ENCODE assay signal across 13 mouse cellular contexts in genomic region chr10:25677889-25678288, GRCm38 (mm10).
A peak's percentile ranks its signal among the peaks of the same experiment; 100 is the strongest.
DNase-seq lines count a peak whose midpoint lies in the region; ATAC-seq and TF ChIP-seq lines count a peak whose summit lies in the region.
"Had no signal": no experiment of that assay in that cellular context is flagged by ENCODE, and none has a peak within 500 bp of the region (broad histone marks: within the 10 kb centered on the region; RNA-seq: fewer than 3 reads in every experiment).

No protein-coding gene starts in this region.

- ATAC-seq in midbrain, embryonic 12.5 days (ENCODE audit: low FRiP score, low read depth) = 0 out of 2 replicates have a peak, but pooled peaks have one; percentile 20
- no peak for ATAC-seq in midbrain, embryonic 11.5 days (ENCODE audit: low FRiP score)
- peak; percentile 83 for ATAC-seq in hindbrain, embryonic 15.5 days (ENCODE audit: low FRiP score, low read depth)
- ATAC-seq in neural tube, embryonic 15.5 days (ENCODE audit: low FRiP score) = peak; percentile 64

- 7% methylated on average over 1 of the region's 1 CpGs for WGBS in cerebellum, adult 2 months
- 11% methylated on average over 1 of the region's 1 CpGs for WGBS in midbrain, embryonic 12.5 days
- 39% methylated on average over 1 of the region's 1 CpGs for WGBS in midbrain, embryonic 11.5 days
- 33% methylated on average over 1 of the region's 1 CpGs for WGBS in hindbrain, embryonic 15.5 days
- WGBS in neural tube, embryonic 15.5 days = 19% methylated on average over 1 of the region's 1 CpGs
- WGBS in limb, embryonic 10.5 days = 79% methylated on average over 1 of the region's 1 CpGs

- H3K27me3 ChIP-seq in cerebellum, adult 2 months (ENCODE audit: control insufficient read depth, insufficient read depth, low read length) = no peaks in the 10 kb centered on the region; the same call in 1 of the 2 replicates
- no peaks in the 10 kb centered on the region for H3K27me3 ChIP-seq in midbrain, embryonic 12.5 days
- H3K27me3 ChIP-seq in midbrain, embryonic 11.5 days (ENCODE audit: control insufficient read depth, insufficient read depth, low read length) = no peaks in the 10 kb centered on the region
- H3K27me3 ChIP-seq in hindbrain, embryonic 15.5 days = no peaks in the 10 kb centered on the region
- no peaks in the 10 kb centered on the region for H3K27me3 ChIP-seq in neural tube, embryonic 15.5 days (replicated peaks)
- no peaks in the 10 kb centered on the region for H3K27me3 ChIP-seq in limb, embryonic 10.5 days (ENCODE audit: low read depth, poor library complexity, severe bottlenecking)
- H3K27me3 ChIP-seq: limb, embryonic 13.5 days had no signal

- no peaks in the 10 kb centered on the region for H3K9me3 ChIP-seq in midbrain, embryonic 12.5 days
- no peaks in the 10 kb centered on the region for H3K9me3 ChIP-seq in midbrain, embryonic 11.5 days (ENCODE audit: control insufficient read depth, low read length)
- H3K9me3 ChIP-seq in hindbrain, embryonic 15.5 days = no peaks in the 10 kb centered on the region
- H3K9me3 ChIP-seq in neural tube, embryonic 15.5 days (replicated peaks) = no peaks in the 10 kb centered on the region
- no peaks in the 10 kb centered on the region for H3K9me3 ChIP-seq in limb, embryonic 10.5 days (replicated peaks)
- H3K9me3 ChIP-seq: limb, embryonic 13.5 days had no signal

- H3K36me3 ChIP-seq in midbrain, embryonic 12.5 days = no peaks in the 10 kb centered on the region
- H3K36me3 ChIP-seq in midbrain, embryonic 11.5 days (ENCODE audit: control insufficient read depth, insufficient read depth, low read length) = no peaks in the 10 kb centered on the region
- no peaks in the 10 kb centered on the region for H3K36me3 ChIP-seq in hindbrain, embryonic 15.5 days
- H3K36me3 ChIP-seq in neural tube, embryonic 15.5 days = no peaks in the 10 kb centered on the region
- H3K36me3 ChIP-seq in limb, embryonic 10.5 days = no peaks in the 10 kb centered on the region
- H3K36me3 ChIP-seq: limb, embryonic 13.5 days had no signal

- no peak overlapping the region for H3K4me2 ChIP-seq in midbrain, embryonic 12.5 days (replicated peaks)
- H3K4me2 ChIP-seq in midbrain, embryonic 11.5 days = no peak overlapping the region
- no peak overlapping the region for H3K4me2 ChIP-seq in hindbrain, embryonic 15.5 days
- no peak overlapping the region for H3K4me2 ChIP-seq in neural tube, embryonic 15.5 days
- H3K4me2 ChIP-seq: limb, embryonic 13.5 days had no signal

- H3K4me3 ChIP-seq in cerebellum, adult 2 months (replicated peaks; ENCODE audit: insufficient read depth, low read depth, low read length) = no peak overlapping the region
- H3K4me3 ChIP-seq in midbrain, embryonic 12.5 days = no peak overlapping the region
- H3K4me3 ChIP-seq in midbrain, embryonic 11.5 days (ENCODE audit: low read depth, low read length) = no peak overlapping the region
- H3K4me3 ChIP-seq in hindbrain, embryonic 15.5 days = no peak overlapping the region
- H3K4me3 ChIP-seq in neural tube, embryonic 15.5 days (replicated peaks) = no peak overlapping the region
- no peak overlapping the region for H3K4me3 ChIP-seq in limb, embryonic 10.5 days
- H3K4me3 ChIP-seq: limb, embryonic 13.5 days had no signal

- H3K4me1 ChIP-seq in cerebellum, adult 2 months (ENCODE audit: control insufficient read depth, insufficient read depth, low read length) = no peaks in the 10 kb centered on the region
- no peaks in the 10 kb centered on the region for H3K4me1 ChIP-seq in midbrain, embryonic 12.5 days
- H3K4me1 ChIP-seq in midbrain, embryonic 11.5 days (ENCODE audit: control insufficient read depth, insufficient read depth, low read length) = peaks cover 2% of the 10 kb centered on the region; the same call in 1 of the 2 replicates
- H3K4me1 ChIP-seq in hindbrain, embryonic 15.5 days (replicated peaks) = peaks cover 7% of the 10 kb centered on the region; the same call in 1 of the 2 replicates
- H3K4me1 ChIP-seq in neural tube, embryonic 15.5 days = peaks cover 4% of the 10 kb centered on the region; the same call in 1 of the 2 replicates
- H3K4me1 ChIP-seq in limb, embryonic 10.5 days = no peaks in the 10 kb centered on the region
- H3K4me1 ChIP-seq: limb, embryonic 13.5 days had no signal

- TF ChIP-seq CTCF in cerebellum, adult 2 months (IDR thresholded peaks at IDR 0.05; ENCODE audit: borderline replicate concordance, insufficient read depth, low read depth, low read length) = no peak

- no peak for TF ChIP-seq POLR2A in cerebellum, adult 2 months (IDR thresholded peaks at IDR 0.05; ENCODE audit: borderline replicate concordance, insufficient read depth, low read length)

- no peak overlapping the region for H3K27ac ChIP-seq in cerebellum, adult 2 months (ENCODE audit: insufficient read depth, low read length)
- no peak overlapping the region for H3K27ac ChIP-seq in midbrain, embryonic 12.5 days (replicated peaks)
- H3K27ac ChIP-seq in midbrain, embryonic 11.5 days (ENCODE audit: low read depth, low read length) = no peak overlapping the region
- H3K27ac ChIP-seq in hindbrain, embryonic 15.5 days (replicated peaks) = no peak overlapping the region
- no peak overlapping the region for H3K27ac ChIP-seq in neural tube, embryonic 15.5 days (replicated peaks)
- H3K27ac ChIP-seq in limb, embryonic 10.5 days = no peak overlapping the region
- H3K27ac ChIP-seq: kidney, postnatal 0 days; limb, embryonic 13.5 days had no signal

- DNase-seq in cerebellum, postnatal 10 days = peak; percentile 11 to 24
- no peak for DNase-seq in cerebellum, adult 2 months
- DNase-seq in midbrain, embryonic 11.5 days (ENCODE audit: low spot score, missing footprints) = no peak
- DNase-seq in heart, postnatal 4 days = no peak
- DNase-seq in limb, embryonic 10.5 days (ENCODE audit: low spot score) = no peak
- DNase-seq: adrenal gland, postnatal 14 days; cerebellum, adult 9-11 months; heart, adult 11 months had no signal

- no peak overlapping the region for H3K9ac ChIP-seq in midbrain, embryonic 12.5 days (replicated peaks)
- no peak overlapping the region for H3K9ac ChIP-seq in midbrain, embryonic 11.5 days (ENCODE audit: low read length)
- no peak overlapping the region for H3K9ac ChIP-seq in hindbrain, embryonic 15.5 days
- no peak overlapping the region for H3K9ac ChIP-seq in neural tube, embryonic 15.5 days (replicated peaks)
- H3K9ac ChIP-seq: limb, embryonic 13.5 days had no signal

Comparison
In these comparisons a context has a peak if more than half of its experiments do, and no peak if none do; other contexts are left out.
1. DNase-seq: peak in cerebellum, postnatal 10 days (2 of 2); none in cerebellum, adult 2 months (0 of 2), midbrain, embryonic 11.5 days (single experiment), heart, postnatal 4 days (single experiment) and limb, embryonic 10.5 days (single experiment).